Mouse (Mus musculus) G1E (cell line): ENCODE data around the gene Ncam2.

Source experiments
- CTCF ChIP-seq: IDR thresholded peaks from 2 replicates; pipeline ENCODE4 v1.5.1; 2012; ENCODE audit warnings: low read depth, low read length, inconsistent platforms, mixed read lengths
- GATA2 ChIP-seq: IDR thresholded peaks from 2 replicates; pipeline ENCODE4 v1.6.1; 2012; ENCODE audit warnings: low read depth, low read length, inconsistent platforms, borderline replicate concordance
- TAL1 ChIP-seq: conservative IDR thresholded peaks from 2 replicates; pipeline ENCODE4 v1.6.1; 2012; ENCODE audit warnings: low read depth, low read length, inconsistent platforms, mixed read lengths

DNA sequence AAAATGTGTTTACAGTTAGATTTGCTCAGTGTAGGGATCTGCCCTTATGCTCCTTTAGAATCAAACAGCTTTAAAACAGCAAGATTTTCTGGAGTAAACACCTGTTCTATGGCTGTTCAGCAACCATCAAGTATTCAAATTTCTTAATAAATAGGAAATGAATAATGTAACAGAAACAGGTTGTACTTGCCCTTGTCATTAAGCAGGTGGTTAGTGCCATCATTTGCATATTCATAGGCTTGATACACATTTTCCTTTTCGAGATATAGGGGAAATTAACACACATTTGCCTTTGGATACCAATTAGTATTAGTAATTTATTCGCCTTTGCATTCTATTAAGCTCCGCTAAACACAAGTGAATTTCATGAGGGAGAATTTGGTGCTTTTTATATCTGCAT is 335.7 kb downstream of the Ncam2 start:
- no peak for TF ChIP-seq CTCF
- no peak for TF ChIP-seq GATA2
- no peak for TF ChIP-seq TAL1
